Mouse (Mus musculus) liver, embryonic 13.5 days (tissue): ENCODE data around the gene Olfr750. TPM values are rescaled to one million over a fixed set of nuclear protein-coding genes. Genes with fewer than 3 reads are reported as not detected.

Experiments used
- ATAC-seq: fragments of 200-750 bp; cut with Nextera tagmentation; 2 replicates; pipeline ENCODE4 v1.8.0; 2017; ENCODE audit warnings: low read depth, mild to moderate bottlenecking, moderate number of reproducible peaks, moderate library complexity
- DNase-seq: peaks from one replicate; pipeline ENCODE4 v3.0.0; 2022
- H3K27ac ChIP-seq: fragments of 300-500 bp; sonication (generic); 2 replicates; pipeline ENCODE4 v1.5.1; 2015; ENCODE audit warnings: moderate library complexity, mild to moderate bottlenecking, inconsistent platforms
- H3K27me3 ChIP-seq: fragments of 300-500 bp; sonication (generic); 2 replicates; pipeline ENCODE4 v1.6.1; 2015; ENCODE audit warnings: mild to moderate bottlenecking, inconsistent platforms
- H3K36me3 ChIP-seq: fragments of 300-500 bp; sonication (generic); 2 replicates; pipeline ENCODE4 v1.6.1; 2015; ENCODE audit warnings: mild to moderate bottlenecking, inconsistent platforms
- H3K4me1 ChIP-seq: fragments of 300-500 bp; sonication (generic); replicated peaks from 2 replicates; pipeline ENCODE4 v1.6.1; 2015; ENCODE audit warnings: inconsistent platforms
- H3K4me2 ChIP-seq: fragments of 300-500 bp; sonication (generic); 2 replicates; pipeline ENCODE4 v1.6.1; 2015; ENCODE audit warnings: inconsistent platforms, mild to moderate bottlenecking, moderate library complexity
- H3K4me3 ChIP-seq: fragments of 300-500 bp; sonication (generic); replicated peaks from 2 replicates; pipeline ENCODE4 v1.5.1; 2015; ENCODE audit warnings: mild to moderate bottlenecking, inconsistent platforms
- H3K9ac ChIP-seq: fragments of 300-500 bp; sonication (generic); 2 replicates; pipeline ENCODE4 v1.6.1; 2015; ENCODE audit warnings: mild to moderate bottlenecking, inconsistent platforms
- H3K9me3 ChIP-seq: fragments of 300-500 bp; sonication (generic); replicated peaks from 2 replicates; pipeline ENCODE4 v1.6.1; 2016; ENCODE audit warnings: inconsistent platforms
- WGBS: fragments of 180-500 bp; shearing (Covaris S2); methylation state at CpG from one replicate; pipeline ENCODE4 v1.1.7; 2015; ENCODE audit not compliant: insufficient replicate concordance; 5-methylcytosine and 5-hydroxymethylcytosine counted together
- polyA plus RNA-seq: library from polyadenylated mRNA; unstranded; fragments of >200 nt; fragmentation: Nextera tagmentation; extraction: Ambion mirVana; gene quantifications from 2 replicates; pipeline ENCODE4 v1.2.1, GENCODE M21; 2015

The Olfr750 gene
- polyA plus RNA-seq, 1 experiment from 2014 or later = not detected

DNA sequence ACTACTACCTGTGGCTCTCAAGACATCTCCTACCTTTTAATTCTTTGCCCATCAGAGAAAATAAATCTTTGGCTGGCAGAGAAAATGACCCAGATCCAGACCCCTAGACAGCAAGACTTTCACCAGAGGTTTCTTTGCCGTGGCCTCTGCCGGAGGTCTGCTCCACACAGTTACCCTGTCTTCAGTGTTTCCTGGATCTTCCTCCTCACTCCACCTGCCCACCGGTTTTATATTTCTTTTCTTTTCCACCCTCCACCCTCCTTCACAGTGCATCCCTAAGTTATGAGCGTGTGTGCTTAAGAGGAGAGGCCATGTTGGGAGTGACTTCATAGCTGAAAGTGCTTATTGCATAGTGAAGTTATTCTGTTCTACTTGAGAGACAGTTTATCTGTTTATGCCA lies 50.8 kb downstream of the Olfr750 start:
- DNase-seq (no peak), ATAC-seq (no peak)
- H3K27ac ChIP-seq = no peak overlapping the region
- H3K9me3 ChIP-seq = no peaks in the 10 kb centered on the region
- H3K9ac ChIP-seq = no peak overlapping the region
- no peaks in the 10 kb centered on the region for H3K4me1 ChIP-seq
- WGBS = 64% methylated on average over 4 of the region's 4 CpGs
- H3K4me2 ChIP-seq = no peak overlapping the region
- H3K27me3 ChIP-seq = no peaks in the 10 kb centered on the region
- no peak overlapping the region for H3K4me3 ChIP-seq
- no peaks in the 10 kb centered on the region for H3K36me3 ChIP-seq

- DNase-seq (no peak), ATAC-seq (no peak)
- no peak overlapping the region for H3K4me2 ChIP-seq
- 61% methylated on average over 3 of the region's 3 CpGs for WGBS
- H3K27ac ChIP-seq = no peak overlapping the region
- H3K4me3 ChIP-seq = no peak overlapping the region
- no peaks in the 10 kb centered on the region for H3K36me3 ChIP-seq
- H3K9ac ChIP-seq = no peak overlapping the region
- no peaks in the 10 kb centered on the region for H3K9me3 ChIP-seq
- no peaks in the 10 kb centered on the region for H3K4me1 ChIP-seq
- H3K27me3 ChIP-seq = no peaks in the 10 kb centered on the region
Observed at GRCm38 (mm10) chr14:51017256-51017655, 57.0 kb downstream of the Olfr750 start.

Other genes starting within 250 kb of the Olfr750 start
- gene Tep1, start 203.9 kb downstream of the Olfr750 start, polyA plus RNA-seq = 2.2 and 2.5 TPM in 2 replicates
- gene Klhl33, start 176.9 kb downstream of the Olfr750 start, polyA plus RNA-seq = 0.15 and 0.22 TPM in 2 replicates
- 64.9 and 66.3 TPM in 2 replicates for gene Osgep, start 149.5 kb downstream of the Olfr750 start, polyA plus RNA-seq
- gene Apex1, start 149.5 kb downstream of the Olfr750 start, polyA plus RNA-seq = 116 and 131 TPM in 2 replicates
- 22.7 and 23.2 TPM in 2 replicates for gene Pip4p1, start 143.6 kb downstream of the Olfr750 start, polyA plus RNA-seq
- 82.4 and 85.0 TPM in 2 replicates for gene Pnp, start 143.4 kb downstream of the Olfr750 start, polyA plus RNA-seq
- gene Gm49342, start 129.9 kb downstream of the Olfr750 start, polyA plus RNA-seq = not detected in 2 replicates
- gene Pnp2, start 118.4 kb downstream of the Olfr750 start, polyA plus RNA-seq = 7.6 and 8.5 TPM in 2 replicates
- not detected in 2 replicates for gene Rnase10, start 66.7 kb downstream of the Olfr750 start, polyA plus RNA-seq
- gene Rnase9, start 32.6 kb downstream of the Olfr750 start, polyA plus RNA-seq = not detected in 2 replicates
- not detected in 2 replicates for gene Rnase11, start 24.3 kb downstream of the Olfr750 start, polyA plus RNA-seq
- gene Rnase12, start 16.8 kb downstream of the Olfr750 start, polyA plus RNA-seq = 1.6 and 1.8 TPM in 2 replicates
- 14.1 and 15.7 TPM in 2 replicates for gene Rnase4, start 16.6 kb upstream of the Olfr750 start, polyA plus RNA-seq
- gene Ang, start 16.7 kb upstream of the Olfr750 start, polyA plus RNA-seq = 3.7 and 4.6 TPM in 2 replicates
- gene Eddm3b, start 40.0 kb upstream of the Olfr750 start, polyA plus RNA-seq = not detected in 2 replicates
- gene Rnase6, start 49.5 kb upstream of the Olfr750 start, polyA plus RNA-seq = 2.6 and 2.7 TPM in 2 replicates
- gene Rnase1, start 72.3 kb upstream of the Olfr750 start, polyA plus RNA-seq = 0.12 TPM in 1 of 2 replicates, not detected in the other
- not detected in 2 replicates for gene Rnase2b, start 87.8 kb upstream of the Olfr750 start, polyA plus RNA-seq
- not detected in 2 replicates for gene Ang2, start 124.7 kb upstream of the Olfr750 start, polyA plus RNA-seq
- not detected in 2 replicates for gene Ear14, start 129.0 kb upstream of the Olfr750 start, polyA plus RNA-seq
- gene Rnase2a, start 181.7 kb upstream of the Olfr750 start, polyA plus RNA-seq = not detected in 2 replicates